Mouse (Mus musculus) layer of hippocampus, adult 9-10 months (tissue): ENCODE results near the gene Srsy.
"Not testable (repeated sequence)": the region's sequence is repeated elsewhere in the genome, so short reads cannot be mapped to it uniquely, and the experiment has no call there.

Source experiments
- DNase-seq: peaks from one replicate; pipeline ENCODE4 v3.0.0; 2022; ENCODE audit warnings: low spot score

Gene Srsy

DNA sequence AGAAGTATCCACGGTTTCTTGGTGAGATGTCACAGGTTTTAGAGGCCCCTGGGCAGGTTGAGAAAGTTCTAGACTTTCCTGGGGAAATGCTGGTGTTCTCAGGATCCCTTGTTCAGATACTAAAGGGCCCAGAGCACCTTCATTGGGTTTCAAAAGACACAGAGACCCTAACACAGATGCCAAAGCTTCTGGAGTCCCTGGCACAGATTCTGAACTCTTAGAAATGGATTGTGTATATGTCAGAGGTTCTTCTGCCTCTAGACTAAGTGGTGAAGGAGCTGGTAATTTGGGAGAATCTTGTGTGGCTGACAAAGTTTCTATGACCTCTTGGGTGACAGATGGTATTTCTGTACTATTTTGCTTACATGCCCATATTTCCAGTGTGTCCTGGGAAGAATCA lies at the start of gene Srsy:
Gene Srsy (minus strand): TSS at position 101 of the 400 bp plus-strand sequence.
- DNase-seq, result not testable (repeated sequence)
